Mouse (Mus musculus): ENCODE measurements at regions not wholly inside any gene's neighbourhood (a gene's known extent, or its start where the extent isn't known, plus 50 kb on each side); places are given as distances from the start of the nearest gene placed in this dataset.
"Not testable (repeated sequence)": the region's sequence is repeated elsewhere in the genome, so short reads cannot be mapped to it uniquely, and the experiment has no call there.

GRCm38 (mm10) chr4:101366905-101367679, 52.0 kb upstream of the Ak4 start:
- DNase-seq (ENCODE audit: low spot score in 2 of 2) = peak; percentile 50 to 57

- no peak for DNase-seq (ENCODE audit: low spot score in 2 of 2)
Observed at GRCm38 (mm10) chr4:101365299-101365698, 53.8 kb upstream of the Ak4 start.

- no peak for DNase-seq (ENCODE audit: low spot score in 2 of 2)
Observed at GRCm38 (mm10) chr4:101364716-101365115, 54.4 kb upstream of the Ak4 start.

GRCm38 (mm10) chr4:101363231-101363630, 55.8 kb upstream of the Ak4 start:
- DNase-seq (ENCODE audit: low spot score in 2 of 2) = not testable (repeated sequence)

DNA sequence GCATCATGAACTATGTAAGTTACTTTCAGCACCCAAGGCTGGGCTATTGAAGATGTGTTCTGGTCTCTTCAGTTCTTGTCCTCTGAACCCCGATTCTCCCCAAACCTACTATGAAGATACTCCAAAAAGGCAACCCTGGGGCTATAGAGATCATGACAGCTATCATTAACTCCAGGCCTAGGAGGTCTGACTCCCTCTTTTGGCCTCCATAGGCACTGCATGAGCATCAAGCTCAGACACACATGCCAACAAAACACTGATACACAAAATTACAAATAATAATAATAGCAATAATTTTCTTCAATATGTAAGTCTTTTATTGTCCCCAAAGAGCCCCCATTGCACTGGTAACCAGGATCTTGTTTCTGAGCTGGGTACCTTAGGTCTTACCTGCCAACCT, 57.3 kb upstream of the Ak4 start:
- DNase-seq (ENCODE audit: low spot score in 2 of 2) = no peak

- DNase-seq (ENCODE audit: low spot score in 2 of 2) = no peak
Observed at GRCm38 (mm10) chr4:101360296-101360695, 58.8 kb upstream of the Ak4 start.

DNA sequence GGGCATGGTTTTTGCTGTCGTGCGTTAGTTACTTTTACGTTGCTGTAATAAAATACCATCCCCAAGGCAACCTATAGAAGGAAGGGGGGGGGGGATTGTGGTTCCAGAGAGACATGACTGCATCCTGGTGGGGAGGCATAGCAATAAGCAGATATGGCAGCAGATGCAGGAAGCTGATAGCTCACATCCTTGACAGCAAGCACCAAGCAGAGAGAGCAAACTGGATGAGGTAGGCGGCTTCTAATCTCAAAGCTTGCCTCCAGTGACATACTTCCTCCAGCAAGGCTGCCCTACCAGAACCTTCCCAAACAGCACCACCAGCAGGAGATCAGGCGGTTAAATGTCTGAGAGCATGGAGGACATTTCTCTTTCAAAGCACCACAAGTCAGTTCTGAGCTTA, 60.0 kb upstream of the Ak4 start:
- no peak for DNase-seq (ENCODE audit: low spot score in 2 of 2)

- no peak for DNase-seq (ENCODE audit: low spot score in 2 of 2)
Observed at GRCm38 (mm10) chr4:101358525-101358924, 60.6 kb upstream of the Ak4 start.

GRCm38 (mm10) chr4:101357923-101358322, 61.2 kb upstream of the Ak4 start:
- no peak for DNase-seq (ENCODE audit: low spot score in 2 of 2)

DNA sequence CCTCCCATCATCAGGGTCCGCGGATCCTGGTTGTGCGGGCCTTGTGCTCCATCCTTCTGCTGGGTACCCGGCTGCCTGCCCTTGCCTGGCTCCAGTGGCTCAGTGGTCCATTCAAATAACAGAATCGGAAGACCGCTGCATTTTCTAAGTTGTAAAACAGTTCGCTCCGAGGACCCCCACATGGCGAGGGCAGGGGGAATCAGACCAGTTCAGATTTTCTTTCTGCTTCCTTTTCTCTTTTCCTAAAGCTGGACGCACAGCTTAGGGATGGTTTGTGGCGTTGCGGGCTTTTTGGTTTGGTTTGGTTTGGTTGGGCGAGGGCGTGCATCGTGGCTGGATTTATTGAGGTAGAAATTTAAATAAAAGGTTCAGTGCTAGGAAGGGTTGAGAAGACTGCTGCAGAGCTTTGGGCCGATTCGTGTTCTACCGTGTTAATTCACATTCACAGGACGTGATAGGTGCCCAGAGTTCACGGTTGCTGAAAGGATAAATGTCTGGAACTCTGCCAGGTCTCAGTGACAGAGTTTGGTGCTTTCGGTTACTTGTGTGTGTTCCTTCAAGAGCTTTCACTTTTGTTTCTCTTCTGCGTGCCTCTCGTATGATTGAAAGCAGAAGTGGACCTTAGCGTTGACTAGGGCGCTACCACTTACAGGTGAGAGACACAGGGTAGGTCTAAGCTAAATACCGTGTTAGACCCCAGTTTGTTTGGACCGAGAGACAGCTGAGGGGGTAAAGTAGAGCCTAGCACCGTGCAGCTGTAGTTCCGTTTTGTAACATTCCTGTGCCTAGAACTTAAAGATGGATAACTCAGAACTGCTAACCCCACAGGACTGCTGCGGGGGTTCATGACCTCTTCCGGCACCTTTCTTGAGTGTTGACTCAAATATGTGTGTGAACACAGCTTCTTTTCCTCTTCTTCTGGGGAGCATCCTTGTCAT, 61.9 kb upstream of the Ak4 start:
- DNase-seq (ENCODE audit: low spot score in 2 of 2) = no peak

DNA sequence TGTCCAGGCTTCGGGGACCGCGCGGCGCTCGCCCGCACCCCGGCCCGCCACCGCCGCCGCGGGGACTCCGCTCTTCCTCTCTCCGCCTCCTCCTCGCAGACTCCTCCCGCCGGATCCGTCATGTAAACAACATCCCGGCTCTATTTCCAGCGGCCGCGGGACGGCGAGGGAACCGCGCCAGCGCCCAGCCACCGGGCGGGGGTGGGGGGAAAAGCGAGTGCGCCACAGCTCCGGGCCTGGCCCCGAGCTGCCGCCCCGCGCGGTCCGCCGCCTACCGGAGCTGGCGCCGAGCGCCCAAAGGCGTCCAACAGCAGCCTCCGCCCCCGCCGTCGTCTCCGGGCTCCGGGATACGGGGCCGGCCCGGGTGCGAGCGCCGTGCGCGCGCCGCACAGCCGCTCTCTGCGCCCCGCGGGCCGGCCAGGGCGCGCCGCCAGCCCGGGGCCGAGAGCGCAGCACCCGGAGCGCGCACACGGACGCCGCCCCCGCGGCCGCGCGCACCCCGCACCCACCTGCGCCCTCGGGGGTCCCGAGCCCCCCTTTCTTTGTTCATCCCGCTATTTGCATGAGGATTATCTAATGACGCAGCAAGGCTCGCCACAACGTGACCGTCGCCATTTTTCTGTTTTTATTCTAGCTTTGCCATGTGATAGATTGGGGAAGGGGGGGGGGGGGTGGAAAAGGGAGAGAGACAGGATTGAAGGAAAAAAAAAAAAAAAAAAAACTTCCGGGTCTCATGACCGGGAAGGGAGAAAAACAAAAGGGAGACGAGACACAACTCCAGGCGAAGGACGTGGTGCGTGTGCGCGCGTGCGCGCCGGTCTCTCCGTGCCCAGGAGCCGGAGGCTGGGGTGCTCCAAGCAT, 62.8 kb upstream of the Ak4 start:
- peak; percentile 79 to 85 for DNase-seq (ENCODE audit: low spot score in 2 of 2)

DNA sequence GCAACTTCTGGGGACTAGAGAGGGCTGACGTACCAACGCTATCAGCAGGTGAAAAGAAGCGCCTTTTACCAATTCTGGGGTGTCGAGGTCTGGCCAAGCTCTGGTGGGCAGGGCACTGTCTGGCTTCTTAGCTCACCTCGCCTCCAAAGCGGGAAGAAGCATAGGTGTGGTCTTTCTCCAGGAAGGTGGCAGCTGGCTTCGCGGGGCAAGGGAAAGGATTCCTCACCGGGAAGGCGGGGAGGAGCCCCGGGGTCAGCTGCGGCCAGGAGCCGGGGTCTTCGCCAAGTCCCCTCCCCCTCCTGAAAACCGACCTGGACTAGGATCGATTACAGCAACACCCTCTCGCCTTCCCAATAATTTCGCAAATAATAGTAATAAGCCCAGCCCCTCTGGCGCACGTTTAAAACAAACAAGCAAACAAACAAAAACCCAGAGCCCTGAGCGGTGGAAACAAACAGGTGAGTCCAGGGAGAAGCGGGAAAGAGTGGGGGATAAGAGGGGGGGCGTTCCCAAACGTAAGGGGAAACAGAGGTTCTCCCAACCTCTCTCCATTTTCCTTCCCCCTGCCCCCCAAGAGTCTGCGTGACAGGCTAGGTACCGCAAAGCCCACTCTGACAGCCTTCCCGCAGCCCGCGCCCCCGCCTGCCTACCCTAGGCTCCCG, 63.5 kb upstream of the Ak4 start:
- peak; percentile 37 to 49 for DNase-seq (ENCODE audit: low spot score in 2 of 2)

DNA sequence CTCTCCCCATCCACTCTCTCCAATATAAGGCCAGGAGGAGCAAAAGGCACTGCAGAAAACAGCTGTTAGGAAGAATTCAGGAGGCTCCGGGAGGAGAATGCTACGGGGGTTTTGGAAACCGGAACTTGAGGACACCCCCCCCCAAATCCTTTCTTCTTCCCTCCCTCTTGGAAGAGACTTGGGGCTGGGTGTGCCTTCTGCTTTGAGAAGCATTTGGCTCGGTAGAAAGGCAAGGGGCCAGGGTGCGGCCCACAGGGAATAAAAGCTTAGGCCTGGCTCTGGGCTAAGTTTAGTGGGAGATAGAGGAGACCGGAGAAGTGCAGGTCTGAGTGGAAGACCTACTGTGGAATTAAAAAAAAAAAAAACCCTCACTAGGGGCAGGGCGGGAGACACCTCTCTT, 64.1 kb upstream of the Ak4 start:
- DNase-seq (ENCODE audit: low spot score in 2 of 2) = no peak

DNA sequence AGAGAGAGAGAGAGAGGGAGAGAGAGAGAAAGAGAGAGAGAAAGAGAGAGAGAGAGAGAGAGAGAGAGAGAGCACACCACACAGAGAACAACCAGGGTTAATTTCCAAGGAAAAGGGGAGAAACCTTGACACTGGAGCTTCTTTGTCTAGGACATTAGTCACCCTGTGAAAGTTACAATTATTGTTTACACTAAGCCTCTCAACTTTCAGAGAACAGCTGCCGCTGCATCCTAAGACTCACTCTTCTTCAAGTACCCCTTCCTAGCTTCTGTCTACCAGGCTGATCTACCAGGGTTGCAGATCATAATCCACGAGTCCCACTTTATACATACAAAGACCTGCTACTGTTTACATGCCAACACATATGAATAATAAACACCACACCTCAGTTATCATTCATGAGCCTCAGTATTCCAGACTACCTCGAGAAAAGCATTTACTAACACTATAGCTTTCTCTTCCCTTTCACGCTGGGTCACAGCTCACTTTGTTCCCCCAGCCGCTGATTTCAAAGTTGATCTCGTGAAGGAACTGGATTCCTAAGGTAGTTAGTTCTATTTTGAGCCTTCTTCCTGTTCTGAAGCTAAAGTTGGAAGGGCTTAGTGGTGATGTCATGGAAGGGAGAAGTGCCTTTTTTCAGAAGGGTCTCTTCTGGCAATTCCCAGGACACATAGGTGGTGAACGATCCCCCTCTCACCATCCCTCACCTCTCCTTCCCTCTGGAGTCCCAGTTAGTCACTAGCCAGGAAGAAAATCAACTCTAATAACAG, 64.8 kb upstream of the Ak4 start:
- no peak for DNase-seq (ENCODE audit: low spot score in 2 of 2)

DNA sequence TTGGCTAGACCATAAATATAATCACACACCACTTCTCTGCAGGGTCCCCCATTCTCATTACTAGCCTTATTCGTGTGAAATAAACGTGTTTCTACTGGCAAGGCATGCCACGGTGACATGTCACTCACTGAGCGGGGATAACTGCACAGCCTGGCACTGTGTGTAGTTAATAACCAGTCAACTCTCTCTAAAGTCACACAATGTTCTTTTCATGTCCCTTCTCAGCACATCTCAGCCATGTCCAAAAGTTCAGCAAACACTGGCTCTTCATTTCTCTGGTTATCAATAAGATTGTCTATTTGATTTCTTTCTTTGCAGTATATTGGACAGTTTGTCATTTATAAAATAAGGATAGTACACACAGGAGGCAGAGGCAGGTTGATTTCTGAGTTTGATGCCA, 66.9 kb upstream of the Ak4 start:
- DNase-seq (ENCODE audit: low spot score in 2 of 2) = no peak

DNA sequence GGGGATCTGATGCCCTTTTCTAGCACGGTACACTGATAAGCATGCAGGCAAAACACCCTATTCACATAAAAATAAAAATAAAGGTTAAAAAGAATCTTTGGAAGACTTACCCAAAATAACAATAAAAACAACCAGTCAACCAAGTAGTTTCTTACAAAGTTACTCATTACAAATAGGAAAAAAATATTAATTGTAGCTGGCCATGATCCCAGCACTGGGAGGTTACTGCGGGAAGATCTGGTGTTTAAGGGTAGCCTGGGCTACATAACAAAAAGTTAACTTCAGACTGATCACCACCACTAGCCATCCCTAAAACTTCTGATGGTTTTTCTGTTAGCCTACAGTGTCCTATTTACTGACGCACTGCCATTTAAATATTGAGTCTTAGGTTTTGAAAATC, 67.4 kb upstream of the Ak4 start:
- no peak for DNase-seq (ENCODE audit: low spot score in 2 of 2)

- no peak for DNase-seq (ENCODE audit: low spot score in 2 of 2)
Observed at GRCm38 (mm10) chr4:101350656-101351055, 68.4 kb upstream of the Ak4 start.

- no peak for DNase-seq (ENCODE audit: low spot score in 2 of 2)
Observed at GRCm38 (mm10) chr4:101350222-101350621, 68.9 kb upstream of the Ak4 start.

DNA sequence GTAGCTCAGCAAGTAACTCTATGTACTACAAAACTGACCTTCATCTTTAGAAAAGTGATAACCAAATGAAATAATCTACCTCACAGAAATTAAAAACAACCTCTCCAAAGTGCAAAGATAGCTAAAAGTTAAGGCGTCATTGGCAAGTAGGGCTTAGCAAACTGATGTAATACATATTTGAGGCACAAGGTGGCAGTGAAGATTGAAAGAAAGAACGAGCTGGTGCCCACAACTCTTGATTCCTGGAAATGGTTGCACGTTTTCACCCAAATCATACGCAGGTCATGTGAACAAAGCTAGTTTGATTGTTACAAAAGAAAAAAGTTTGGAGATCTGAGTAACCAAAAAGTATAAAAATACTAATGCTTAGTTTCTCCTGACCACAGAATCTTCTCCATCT, 69.7 kb upstream of the Ak4 start:
- peak; percentile 45 to 57 for DNase-seq (ENCODE audit: low spot score in 2 of 2)

DNA sequence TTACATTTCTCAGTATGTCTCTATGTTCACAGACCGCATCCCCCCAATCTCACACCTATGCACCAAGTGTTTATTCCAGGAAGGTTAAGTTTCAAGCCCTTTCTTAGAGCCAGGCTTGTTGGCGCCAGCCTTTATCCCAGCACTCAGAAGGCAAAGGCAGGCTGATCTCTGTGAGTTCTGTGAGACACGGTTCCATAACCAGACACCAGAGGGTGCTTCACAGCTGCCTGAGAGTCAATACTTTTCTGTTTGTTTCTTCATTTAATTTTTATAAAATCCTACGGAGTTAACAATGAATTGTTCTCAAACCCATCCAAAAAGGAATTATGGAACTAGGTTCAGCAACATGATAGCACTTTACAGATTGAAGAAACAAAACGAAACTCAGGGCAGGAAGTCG, 71.8 kb upstream of the Ak4 start:
- no peak for DNase-seq (ENCODE audit: low spot score in 2 of 2)
